Mouse (Mus musculus) cortical plate, adult 2 months (tissue): ENCODE measurements around the gene Calm3. TPM values are rescaled to one million over a fixed set of nuclear protein-coding genes. Genes with fewer than 3 reads are reported as not detected.
A peak's percentile ranks its signal among the peaks of the same experiment; 100 is the strongest.

ENCODE experiments used
- H3K27ac ChIP-seq: fragments of 200-500 bp; 2 replicates; pipeline ENCODE4 v1.5.1; 2012; ENCODE audit warnings: low read length, control low read depth, inconsistent platforms; ENCODE audit not compliant: insufficient read depth
- H3K4me1 ChIP-seq: fragments of 200-500 bp; 2 replicates; pipeline ENCODE4 v1.6.1; 2011; ENCODE audit warnings: low read length; ENCODE audit not compliant: control insufficient read depth, insufficient read depth
- H3K4me3 ChIP-seq: fragments of 200-500 bp; 2 replicates; pipeline ENCODE4 v1.5.1; 2011; ENCODE audit warnings: mild to moderate bottlenecking, low read length, control low read depth; ENCODE audit not compliant: insufficient read depth
- CTCF ChIP-seq: fragments of 200-500 bp; IDR thresholded peaks from 2 replicates; pipeline ENCODE4 v1.5.1; 2011; ENCODE audit warnings: mild to moderate bottlenecking, control low read depth, low read length; ENCODE audit not compliant: insufficient read depth; ENCODE audit errors: extremely low read depth
- POLR2A ChIP-seq: fragments of 200-500 bp; IDR thresholded peaks from 2 replicates; pipeline ENCODE4 v1.6.1; 2011; ENCODE audit warnings: mild to moderate bottlenecking, low read length, control low read depth; ENCODE audit not compliant: insufficient read depth; ENCODE audit errors: extremely low read depth
- polyA plus RNA-seq: library from polyadenylated mRNA; depleted of rRNA; stranded (reverse); fragments of >200 nt; gene quantifications from 2 replicates; pipeline ENCODE4 v1.2.3, GENCODE M21; 2012

The Calm3 gene
- polyA plus RNA-seq, 1 experiment, result 2,049 TPM

GRCm38 (mm10) chr7:16950861-16951635 is 27.1 kb upstream of the Calm3 start:
- Histone ChIP-seq H3K4me3 (no peak overlapping the region), H3K27ac (0 out of 2 replicates have a peak overlapping the region, but pooled peaks have one; percentile 7), H3K4me1 (peaks cover 2% of the 10 kb centered on the region; the same call in 1 of the 2 replicates)
- TF ChIP-seq POLR2A, result no peak
- TF ChIP-seq CTCF, result peak; percentile 73

DNA sequence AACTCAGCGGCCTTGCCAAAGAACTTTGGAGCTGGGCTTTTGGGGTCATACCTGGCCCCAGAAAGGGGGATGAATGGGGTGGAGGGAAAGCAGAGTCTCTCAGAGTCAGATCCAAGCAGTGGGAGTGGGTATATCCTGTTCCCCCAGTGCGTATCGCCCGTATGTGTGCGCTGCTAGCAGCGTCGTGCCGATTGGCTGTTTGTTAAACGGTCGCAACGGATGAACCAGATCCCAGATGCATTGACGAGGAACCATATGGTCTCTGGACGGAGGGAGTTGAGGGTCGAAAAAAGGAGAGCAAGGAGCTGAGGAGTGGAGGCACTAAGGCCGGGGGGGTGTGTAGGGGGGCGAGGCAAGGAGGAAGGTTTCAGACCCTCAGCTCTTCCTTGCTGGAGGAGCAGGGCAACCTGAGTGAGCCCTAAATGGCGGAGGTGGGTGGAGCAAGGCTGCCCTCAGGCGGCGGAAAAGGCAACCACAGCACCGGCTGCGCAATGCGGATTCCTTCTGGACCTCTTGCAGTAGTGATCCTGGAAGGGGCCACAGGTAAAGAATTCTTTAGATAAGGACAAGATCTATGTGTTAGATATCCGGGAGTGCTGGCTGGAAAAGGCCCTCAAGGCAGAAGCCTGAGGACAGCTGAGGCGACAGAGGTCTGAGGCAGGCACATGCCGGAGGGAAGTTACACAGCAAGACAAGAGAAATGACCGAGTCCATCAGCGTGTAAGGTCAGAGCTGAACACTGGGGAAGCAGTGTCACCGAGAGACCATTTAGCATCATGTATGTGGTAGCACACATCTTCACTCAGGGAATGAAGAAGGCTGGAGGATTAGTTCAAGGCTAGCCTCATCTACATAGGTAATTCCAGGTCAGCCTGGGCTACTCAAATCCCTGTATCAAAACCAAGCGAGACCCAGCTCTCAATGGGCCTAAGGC is 26.3 kb upstream of the Calm3 start:
- peak overlapping the region; percentile 9; the same call in 1 of the 2 replicates for H3K4me3 ChIP-seq
- H3K27ac ChIP-seq, result 0 out of 2 replicates have a peak overlapping the region, but pooled peaks have one; percentile 11
- H3K4me1 ChIP-seq, result peaks cover 2% of the 10 kb centered on the region; the same call in 1 of the 2 replicates
- TF ChIP-seq POLR2A (0 out of 2 replicates have a peak, but pooled peaks have one; percentile 39), CTCF (peak; percentile 83)

GRCm38 (mm10) chr7:16948923-16949458 is 25.1 kb upstream of the Calm3 start:
- H3K27ac ChIP-seq, result 0 out of 2 replicates have a peak overlapping the region, but pooled peaks have one; percentile 11
- no peak overlapping the region for H3K4me3 ChIP-seq
- TF ChIP-seq POLR2A, result no peak
- TF ChIP-seq CTCF, result no peak
- H3K4me1 ChIP-seq, result peaks cover 2% of the 10 kb centered on the region; the same call in 1 of the 2 replicates

DNA sequence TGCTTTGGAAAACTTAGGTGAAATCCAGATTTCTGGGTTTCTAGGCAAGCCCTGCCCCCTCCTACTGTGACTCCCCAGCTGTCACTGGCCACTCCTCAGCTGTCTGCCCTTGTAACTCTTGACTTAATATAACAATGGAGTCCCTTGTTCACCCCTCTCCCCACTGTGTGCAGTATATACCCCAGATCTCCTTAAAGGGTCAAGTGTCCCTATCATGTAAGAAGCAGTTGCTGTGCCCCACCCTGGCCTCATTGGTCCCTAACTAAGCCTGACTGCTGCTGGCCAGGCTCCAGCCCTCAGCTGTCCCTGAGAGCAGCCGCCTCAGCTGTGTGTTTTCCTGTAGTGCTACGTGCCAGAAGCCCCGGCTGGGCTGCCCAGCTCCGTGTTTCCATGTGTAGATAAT is 24.0 kb upstream of the Calm3 start:
- Histone ChIP-seq H3K4me3 (peak overlapping the region; percentile 77), H3K27ac (no peak overlapping the region), H3K4me1 (peaks cover 2% of the 10 kb centered on the region; the same call in 1 of the 2 replicates)
- TF ChIP-seq POLR2A (no peak), CTCF (no peak)

DNA sequence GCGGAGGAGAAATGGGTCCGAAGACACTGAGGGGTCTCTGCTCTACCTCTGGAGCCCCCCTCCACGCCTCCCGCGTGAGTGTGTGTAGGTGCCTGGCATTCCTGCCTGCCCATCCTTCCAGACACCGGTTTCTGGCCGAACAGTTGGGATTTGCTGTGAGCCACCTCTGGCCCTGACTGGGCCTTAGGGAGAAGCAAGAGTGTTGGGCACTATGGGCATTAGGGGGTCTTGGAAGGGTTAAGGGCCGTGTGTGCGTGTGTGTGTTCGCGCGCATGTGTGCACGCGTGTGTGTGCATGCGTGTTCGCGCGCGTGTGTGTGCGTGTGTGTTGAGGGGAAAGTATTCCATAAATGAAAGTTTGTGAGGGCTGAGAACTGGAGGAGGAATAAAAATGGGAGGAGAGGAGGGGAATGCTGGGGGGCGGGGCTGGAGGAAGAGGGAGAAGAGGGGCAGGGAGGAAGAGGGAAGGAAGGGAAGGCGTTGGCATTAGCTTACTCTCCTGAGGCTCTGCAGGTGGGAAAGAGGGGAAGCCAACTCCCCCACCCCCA is 23.5 kb upstream of the Calm3 start:
- no peak for TF ChIP-seq CTCF
- Histone ChIP-seq H3K4me1 (peaks cover 2% of the 10 kb centered on the region; the same call in 1 of the 2 replicates), H3K4me3 (peak overlapping the region; percentile 77), H3K27ac (peak overlapping the region; percentile 62)

GRCm38 (mm10) chr7:16946441-16947348 is 22.8 kb upstream of the Calm3 start:
- Histone ChIP-seq H3K4me1 (peaks cover 2% of the 10 kb centered on the region; the same call in 1 of the 2 replicates), H3K4me3 (peak overlapping the region; percentile 77), H3K27ac (peak overlapping the region; percentile 62)
- no peak for TF ChIP-seq CTCF
- peak; percentile 19; the same call in 1 of the 2 replicates for TF ChIP-seq POLR2A

DNA sequence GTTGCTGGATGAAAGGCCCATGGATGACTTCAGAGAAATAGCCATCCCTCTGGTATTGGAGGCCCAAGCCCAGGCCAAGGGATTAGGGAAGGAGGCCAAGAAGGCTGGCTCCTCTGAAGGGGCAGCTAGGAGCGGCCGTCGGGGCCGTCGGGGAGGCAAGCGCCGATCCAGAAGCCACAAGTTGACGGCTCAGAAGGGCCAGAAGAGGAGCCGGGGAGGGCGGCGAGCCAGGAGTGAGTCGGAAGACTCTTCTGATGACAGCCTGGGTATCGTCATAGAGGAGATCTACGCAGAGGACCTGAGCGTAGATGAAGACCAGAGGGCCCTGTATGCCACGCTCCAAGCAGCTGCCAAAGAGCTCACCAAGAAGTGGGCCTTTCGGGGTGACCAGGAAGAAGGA is 21.5 kb upstream of the Calm3 start:
- H3K4me1 ChIP-seq, result peaks cover 2% of the 10 kb centered on the region; the same call in 1 of the 2 replicates
- peak overlapping the region; percentile 74 for H3K27ac ChIP-seq
- peak overlapping the region; percentile 77 for H3K4me3 ChIP-seq
- TF ChIP-seq CTCF, result no peak
- no peak for TF ChIP-seq POLR2A

DNA sequence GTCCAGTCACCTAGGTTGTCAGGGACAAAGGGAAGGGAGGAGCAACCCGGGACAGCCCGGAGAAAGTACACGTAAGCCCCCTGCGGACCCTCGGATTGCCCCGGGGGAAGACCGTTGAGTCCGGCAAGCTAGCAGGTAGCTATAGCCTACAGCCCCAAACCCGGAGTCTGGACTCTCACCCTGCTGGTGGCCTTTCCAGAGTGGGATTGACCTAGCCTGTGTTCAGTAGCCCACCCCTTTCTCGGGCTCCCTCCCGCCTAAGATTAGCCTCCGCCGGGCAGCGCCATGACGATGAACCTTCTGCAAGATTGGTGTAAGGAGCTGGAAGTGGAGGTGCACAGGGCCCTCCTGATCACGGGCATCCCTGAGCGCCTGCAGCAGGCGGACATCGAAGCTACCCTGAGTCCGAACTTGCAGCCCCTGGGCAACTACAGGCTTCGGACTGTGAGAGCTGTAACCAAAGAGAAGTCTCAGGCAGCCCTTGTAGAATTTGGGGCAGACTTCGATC is 20.9 kb upstream of the Calm3 start:
- TF ChIP-seq POLR2A (no peak), CTCF (no peak)
- peaks cover 6% of the 10 kb centered on the region for H3K4me1 ChIP-seq
- H3K4me3 ChIP-seq, result peak overlapping the region; percentile 77
- H3K27ac ChIP-seq, result peak overlapping the region; percentile 74
